Mouse (Mus musculus): ENCODE results near the gene Vmn1r211. TPM values are rescaled to one million over a fixed set of nuclear protein-coding genes. Genes with fewer than 3 reads are reported as not detected.

Gene Vmn1r211
- polyA plus RNA-seq, 1 experiment = not detected

Other genes with a start within 250 kb of the Vmn1r211 start
- not detected in 2 replicates for gene Vmn1r206, start 233.3 kb downstream of the Vmn1r211 start, polyA plus RNA-seq (2012; rRNA removed)
- gene Vmn1r207-ps, start 127.9 kb downstream of the Vmn1r211 start, polyA plus RNA-seq (2012; rRNA removed) = not detected in 2 replicates
- not detected in 2 replicates for gene Vmn1r208, start 80.2 kb downstream of the Vmn1r211 start, polyA plus RNA-seq (2012; rRNA removed)
- gene Vmn1r209, start 47.9 kb downstream of the Vmn1r211 start, polyA plus RNA-seq (2012; rRNA removed) = not detected in 2 replicates
- not detected in 2 replicates for gene Vmn1r210, start 26.2 kb downstream of the Vmn1r211 start, polyA plus RNA-seq (2012; rRNA removed)
- gene Vmn1r212, start 26.6 kb upstream of the Vmn1r211 start, polyA plus RNA-seq (2012; rRNA removed) = not detected in 2 replicates
- not detected in 2 replicates for gene Vmn1r213, start 150.1 kb upstream of the Vmn1r211 start, polyA plus RNA-seq (2012; rRNA removed)
- gene Vmn1r214, start 172.9 kb upstream of the Vmn1r211 start, polyA plus RNA-seq (2012; rRNA removed) = not detected in 2 replicates
- not detected in 2 replicates for gene Vmn1r215, start 210.5 kb upstream of the Vmn1r211 start, polyA plus RNA-seq (2012; rRNA removed)

All from spleen, adult 2 months (tissue).